Mouse (Mus musculus) MEL (cell line): ENCODE results near the gene Iqschfp. TPM values are rescaled to one million over a fixed set of nuclear protein-coding genes. Genes with fewer than 3 reads are reported as not detected.

ENCODE experiments used
- DNase-seq: peaks from one replicate; pipeline ENCODE4 v3.0.0; 2011; ENCODE audit warnings: low read depth, low spot score
- H3K27ac ChIP-seq: 2 replicates; pipeline ENCODE4 v1.5.1; 2012; ENCODE audit warnings: low read depth, mild to moderate bottlenecking, control low read depth, low read length, moderate library complexity; ENCODE audit not compliant: control insufficient read depth
- H3K27me3 ChIP-seq, 2 experiments: fragments of 150-350 bp in 1 of 2; sonication (generic) in 1 of 2; 2 replicates each; pipeline ENCODE4 v1.6.1; 2012; ENCODE audit warnings: low read length in 2 of 2, mild to moderate bottlenecking in 2 of 2, improper control_type of control experiment in 1 of 2, moderate library complexity in 1 of 2; ENCODE audit not compliant: insufficient read depth in 2 of 2, control insufficient read depth in 1 of 2
- H3K36me3 ChIP-seq, 2 experiments: 2 replicates each; pipeline ENCODE4 v1.6.1; 2012 to 2014; ENCODE audit warnings: low read length in 2 of 2, improper control_type of control experiment in 1 of 2, inconsistent platforms in 1 of 2, mild to moderate bottlenecking in 1 of 2; ENCODE audit not compliant: insufficient read depth in 2 of 2, control insufficient read depth in 1 of 2
- H3K4me1 ChIP-seq, 2 experiments: fragments of 150-350 bp in 1 of 2; sonication (generic) in 1 of 2; 2 replicates each; pipeline ENCODE4 v1.6.1; 2012; ENCODE audit warnings: low read length in 2 of 2, improper control_type of control experiment in 1 of 2, mild to moderate bottlenecking in 1 of 2; ENCODE audit not compliant: insufficient read depth in 2 of 2, control insufficient read depth in 1 of 2
- H3K4me3 ChIP-seq, 2 experiments: fragments of 150-350 bp in 1 of 2; sonication (generic) in 1 of 2; 2 replicates each; pipeline ENCODE4 v1.5.1; 2012; ENCODE audit warnings: low read depth in 2 of 2, low read length in 2 of 2, mild to moderate bottlenecking in 2 of 2, moderate library complexity in 2 of 2, control low read depth in 1 of 2, improper control_type of control experiment in 1 of 2; ENCODE audit not compliant: control insufficient read depth in 1 of 2, insufficient read depth in 1 of 2
- H3K79me2 ChIP-seq: 2 replicates; pipeline ENCODE4 v1.6.1; 2012; ENCODE audit warnings: mild to moderate bottlenecking, low read length, moderate library complexity; ENCODE audit not compliant: control insufficient read depth, poor library complexity, insufficient read depth
- H3K9ac ChIP-seq: 2 replicates; pipeline ENCODE4 v1.6.1; 2012; ENCODE audit warnings: low read depth, mild to moderate bottlenecking, control low read depth, low read length, moderate library complexity; ENCODE audit not compliant: control insufficient read depth, poor library complexity, severe bottlenecking
- H3K9me3 ChIP-seq: fragments of 150-350 bp; sonication (generic); replicated peaks from 2 replicates; pipeline ENCODE4 v1.6.1; 2012; ENCODE audit warnings: mild to moderate bottlenecking, low read length, improper control_type of control experiment, moderate library complexity; ENCODE audit not compliant: insufficient read depth
- CHD2 ChIP-seq: IDR thresholded peaks from 2 replicates; pipeline ENCODE4 v1.6.1; 2011; ENCODE audit warnings: low read length, improper control_type of control experiment
- E2F4 ChIP-seq: IDR thresholded peaks from 2 replicates; pipeline ENCODE4 v1.6.1; 2011; ENCODE audit warnings: low read depth, low read length, improper control_type of control experiment, borderline replicate concordance
- ELF1 ChIP-seq: IDR thresholded peaks from 2 replicates; pipeline ENCODE4 v1.6.1; 2014; ENCODE audit warnings: low read depth, mild to moderate bottlenecking, inconsistent platforms, low read length, improper control_type of control experiment, moderate library complexity
- EP300 ChIP-seq, 2 experiments: IDR thresholded peaks; 2 replicates each; pipeline ENCODE4 v1.6.1; 2011; ENCODE audit warnings: improper control_type of control experiment in 2 of 2, low read length in 2 of 2, low read depth in 1 of 2, mild to moderate bottlenecking in 1 of 2
- ETS1 ChIP-seq: IDR thresholded peaks from 2 replicates; pipeline ENCODE4 v1.6.1; 2012; ENCODE audit warnings: low read depth, mild to moderate bottlenecking, inconsistent platforms, low read length, improper control_type of control experiment, moderate library complexity
- GABPA ChIP-seq: IDR thresholded peaks from 2 replicates; pipeline ENCODE4 v1.6.1; 2012; ENCODE audit warnings: low read depth, mild to moderate bottlenecking, inconsistent platforms, low read length, improper control_type of control experiment, moderate library complexity
- GATA1 ChIP-seq: IDR thresholded peaks from 2 replicates; pipeline ENCODE4 v1.6.1; 2011; ENCODE audit warnings: low read depth, low read length, improper control_type of control experiment
- HCFC1 ChIP-seq: IDR thresholded peaks from 2 replicates; pipeline ENCODE4 v1.6.1; 2012; ENCODE audit warnings: low read depth, mild to moderate bottlenecking, inconsistent platforms, low read length, improper control_type of control experiment, moderate library complexity
- JUND ChIP-seq: IDR thresholded peaks from 2 replicates; pipeline ENCODE4 v1.6.1; 2011; ENCODE audit warnings: low read depth, mild to moderate bottlenecking, improper control_type of control experiment, low read length
- MAFK ChIP-seq: IDR thresholded peaks from 2 replicates; pipeline ENCODE4 v1.6.1; 2011; ENCODE audit warnings: low read depth, mild to moderate bottlenecking, low read length, improper control_type of control experiment, borderline replicate concordance
- MAX ChIP-seq: IDR thresholded peaks from 2 replicates; pipeline ENCODE4 v1.6.1; 2011; ENCODE audit warnings: low read length, improper control_type of control experiment
- MEF2A ChIP-seq: IDR thresholded peaks from 2 replicates; pipeline ENCODE4 v1.6.1; 2014; ENCODE audit warnings: low read depth, mild to moderate bottlenecking, inconsistent platforms, low read length, improper control_type of control experiment; ENCODE audit not compliant: poor library complexity, insufficient replicate concordance, severe bottlenecking; ENCODE audit errors: extremely low read depth
- MXI1 ChIP-seq: IDR thresholded peaks from 2 replicates; pipeline ENCODE4 v1.6.1; 2011; ENCODE audit warnings: mild to moderate bottlenecking, low read depth, low read length, improper control_type of control experiment
- MYC ChIP-seq: IDR thresholded peaks from 2 replicates; pipeline ENCODE4 v1.6.1; 2011; ENCODE audit warnings: low read depth, mild to moderate bottlenecking, low read length, improper control_type of control experiment, moderate library complexity
- POLR2A ChIP-seq, 2 experiments: IDR thresholded peaks; 2 replicates each; pipeline ENCODE4 v1.6.1; 2011 to 2012; ENCODE audit warnings: low read length in 2 of 2, mild to moderate bottlenecking in 2 of 2, control low read depth in 1 of 2, improper control_type of control experiment in 1 of 2, low read depth in 1 of 2, moderate library complexity in 1 of 2; ENCODE audit not compliant: control insufficient read depth in 1 of 2, insufficient read depth in 1 of 2, poor library complexity in 1 of 2
- POLR2AphosphoS2 ChIP-seq: IDR thresholded peaks from 2 replicates; pipeline ENCODE4 v1.6.1; 2011; ENCODE audit warnings: low read length, improper control_type of control experiment
- POLR2AphosphoS5 ChIP-seq: IDR thresholded peaks from 2 replicates; pipeline ENCODE4 v1.6.1; 2012; ENCODE audit warnings: low read depth, borderline replicate concordance, mild to moderate bottlenecking, inconsistent platforms, low read length, moderate library complexity, mixed read lengths
- RAD21 ChIP-seq: IDR thresholded peaks from 2 replicates; pipeline ENCODE4 v1.6.1; 2011; ENCODE audit warnings: mild to moderate bottlenecking, low read depth, low read length, improper control_type of control experiment
- SIN3A ChIP-seq: IDR thresholded peaks from 2 replicates; pipeline ENCODE4 v1.6.1; 2012; ENCODE audit warnings: low read length, improper control_type of control experiment, inconsistent platforms
- TAL1 ChIP-seq: IDR thresholded peaks from 2 replicates; pipeline ENCODE4 v1.6.1; 2012; ENCODE audit warnings: mild to moderate bottlenecking, inconsistent platforms, low read length, moderate library complexity, mixed read lengths
- TBP ChIP-seq: IDR thresholded peaks from 2 replicates; pipeline ENCODE4 v1.8.0; 2011; ENCODE audit warnings: low read depth, low read length, improper control_type of control experiment
- TCF12 ChIP-seq: IDR thresholded peaks from 2 replicates; pipeline ENCODE4 v1.6.1; 2014; ENCODE audit warnings: low read depth, mild to moderate bottlenecking, inconsistent platforms, low read length, improper control_type of control experiment, moderate library complexity
- USF1 ChIP-seq: IDR thresholded peaks from 2 replicates; pipeline ENCODE4 v1.6.1; 2014; ENCODE audit warnings: low read depth, mild to moderate bottlenecking, inconsistent platforms, low read length, improper control_type of control experiment, moderate library complexity
- USF2 ChIP-seq, 2 experiments: IDR thresholded peaks; 2 replicates each; pipeline ENCODE4 v1.6.1; 2011 to 2012; ENCODE audit warnings: improper control_type of control experiment in 2 of 2, low read length in 2 of 2, borderline replicate concordance in 1 of 2, inconsistent platforms in 1 of 2, low read depth in 1 of 2, mild to moderate bottlenecking in 1 of 2; ENCODE audit not compliant: insufficient read depth in 1 of 2
- ZC3H11A ChIP-seq: IDR thresholded peaks from 2 replicates; pipeline ENCODE4 v1.6.1; 2012; ENCODE audit warnings: low read depth, mild to moderate bottlenecking, inconsistent platforms, low read length, improper control_type of control experiment
- ZKSCAN1 ChIP-seq: IDR thresholded peaks from 2 replicates; pipeline ENCODE4 v1.6.1; 2012; ENCODE audit warnings: low read depth, mild to moderate bottlenecking, inconsistent platforms, low read length, improper control_type of control experiment, moderate library complexity
- polyA plus RNA-seq, 2 experiments: library from polyadenylated mRNA; stranded (reverse) in 1 of 2; unstranded in 1 of 2; fragments of >175 nt in 1 of 2; fragments of >200 nt in 1 of 2; gene quantifications; 2 replicates each; pipeline versions ENCODE4 v1.2.1 to v1.2.4; 2012; ENCODE audit warnings: low replicate concordance in 2 of 2, low read depth in 1 of 2; ENCODE audit not compliant: insufficient read length in 2 of 2, insufficient read depth in 1 of 2, missing spikeins in 1 of 2
- total RNA-seq: library from RNA; depleted of rRNA; stranded (reverse); fragments of 300-350 nt; gene quantifications from 2 replicates; pipeline ENCODE4 v1.2.3, GENCODE M21; 2012

Gene Iqschfp
- total and polyA plus RNA-seq, 3 experiments, result not detected

DNA sequence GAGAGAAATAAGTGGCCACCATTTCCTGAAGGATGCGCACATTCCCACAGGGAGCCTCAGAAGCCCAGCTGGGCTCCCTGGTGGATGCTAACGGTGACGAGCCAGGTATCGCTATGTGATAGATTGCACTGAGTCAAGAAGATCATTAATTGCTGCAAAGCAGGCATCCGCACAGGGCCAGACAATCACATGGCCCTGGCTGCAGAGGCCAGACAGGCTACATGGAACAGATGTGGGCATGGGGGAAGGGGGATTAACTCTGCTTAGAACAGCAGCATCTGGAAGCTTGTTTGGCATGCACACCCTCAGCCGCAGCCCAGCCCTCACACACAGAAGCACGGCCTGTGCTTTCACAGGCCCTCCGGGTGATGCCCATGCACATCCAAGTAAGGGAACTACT lies 698.4 kb downstream of the Iqschfp start:
- Histone ChIP-seq H3K27me3 (no peaks in the 10 kb centered on the region), H3K4me1 (no peaks in the 10 kb centered on the region), H3K27ac (no peak overlapping the region), H3K36me3 (no peaks in the 10 kb centered on the region), H3K9me3 (no peaks in the 10 kb centered on the region), H3K9ac (no peak overlapping the region), H3K79me2 (no peaks in the 10 kb centered on the region), H3K4me3 (no peak overlapping the region)
- no peak for TF ChIP-seq POLR2AphosphoS2
- TF ChIP-seq SIN3A, result no peak
- TF ChIP-seq MAFK, result no peak
- no peak for TF ChIP-seq HCFC1
- TF ChIP-seq MAX, result no peak
- no peak for TF ChIP-seq ZKSCAN1
- TF ChIP-seq E2F4, result no peak
- no peak for TF ChIP-seq TBP
- no peak for TF ChIP-seq EP300 (IDR thresholded peaks at IDR 0.05; ENCODE audit: low read depth in 1 of 2, low read length in 2 of 2)
- TF ChIP-seq USF1, result no peak
- no peak for TF ChIP-seq USF2 (IDR thresholded peaks at IDR 0.05; ENCODE audit: borderline replicate concordance in 1 of 2, insufficient read depth in 1 of 2, low read depth in 1 of 2, low read length in 2 of 2)
- no peak for TF ChIP-seq TAL1
- no peak for TF ChIP-seq ZC3H11A
- TF ChIP-seq POLR2AphosphoS5, result no peak
- TF ChIP-seq GABPA, result no peak
- TF ChIP-seq POLR2A (IDR thresholded peaks at IDR 0.05; ENCODE audit: control insufficient read depth in 1 of 2, insufficient read depth in 1 of 2, low read depth in 1 of 2, low read length in 2 of 2, poor library complexity in 1 of 2), result no peak
- no peak for TF ChIP-seq CHD2
- TF ChIP-seq RAD21, result no peak
- no peak for DNase-seq

DNA sequence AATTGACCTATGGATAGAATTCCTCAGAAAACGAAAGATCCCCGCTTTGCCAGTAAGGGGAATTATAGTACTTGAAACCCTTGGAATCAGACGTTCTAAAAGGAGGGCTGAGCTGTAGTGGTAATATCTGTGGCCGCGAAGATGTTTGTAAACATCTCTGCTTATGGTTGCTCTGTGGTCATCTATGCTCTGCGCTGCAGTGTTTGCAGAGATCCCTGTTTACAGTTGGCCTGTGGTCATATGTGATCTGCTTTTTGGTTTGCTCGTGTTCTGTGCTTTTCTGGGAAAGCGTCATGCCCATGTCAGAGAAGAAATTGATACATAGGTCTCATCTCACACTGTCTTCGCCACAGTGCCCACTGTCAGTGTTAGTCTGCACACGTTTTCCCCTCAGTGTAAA lies 700.5 kb downstream of the Iqschfp start:
- TF ChIP-seq MEF2A (no peak), MYC (no peak), MXI1 (no peak), TBP (no peak), ZKSCAN1 (no peak), POLR2A (IDR thresholded peaks at IDR 0.05; ENCODE audit: control insufficient read depth in 1 of 2, insufficient read depth in 1 of 2, low read depth in 1 of 2, low read length in 2 of 2, poor library complexity in 1 of 2) (no peak), ELF1 (no peak), USF2 (IDR thresholded peaks at IDR 0.05; ENCODE audit: borderline replicate concordance in 1 of 2, insufficient read depth in 1 of 2, low read depth in 1 of 2, low read length in 2 of 2) (no peak), ETS1 (no peak), GABPA (no peak), CHD2 (no peak), JUND (no peak), POLR2AphosphoS2 (no peak), USF1 (no peak), GATA1 (no peak), MAFK (no peak), TCF12 (no peak)
- Histone ChIP-seq H3K9ac (no peak overlapping the region), H3K27me3 (no peaks in the 10 kb centered on the region), H3K9me3 (no peaks in the 10 kb centered on the region), H3K4me3 (no peak overlapping the region), H3K79me2 (no peaks in the 10 kb centered on the region), H3K27ac (no peak overlapping the region), H3K4me1 (no peaks in the 10 kb centered on the region), H3K36me3 (no peaks in the 10 kb centered on the region)
- DNase-seq, result no peak
